Mouse (Mus musculus): ENCODE measurements around the gene Olfr143. TPM values are rescaled to one million over a fixed set of nuclear protein-coding genes. Genes with fewer than 3 reads are reported as not detected.

Olfr143 gene
- polyA plus RNA-seq (2012; rRNA removed; ENCODE audit: low replicate concordance): not detected in 2 replicates

DNA sequence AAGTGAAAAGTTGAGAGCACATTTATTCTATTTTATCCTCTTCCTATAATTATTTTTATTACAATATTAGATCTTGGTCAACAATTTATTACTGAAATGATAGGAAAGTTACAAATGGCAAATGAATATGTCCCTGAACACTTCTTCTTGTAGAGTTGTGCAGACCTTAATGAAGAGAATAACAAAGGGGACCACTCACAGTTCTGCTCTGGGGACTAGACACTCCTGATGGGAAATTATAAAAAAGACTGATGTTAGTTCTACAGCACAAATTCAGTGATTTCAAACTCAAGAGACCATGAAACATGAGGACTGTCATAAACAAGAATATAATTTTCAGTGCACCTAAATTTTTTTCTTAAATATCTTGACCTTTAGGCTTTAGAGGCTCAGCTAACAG, at the start of gene Olfr143:
Gene Olfr143, plus strand, starts transcription at position 301 of the 400 bp plus-strand sequence.

DNA sequence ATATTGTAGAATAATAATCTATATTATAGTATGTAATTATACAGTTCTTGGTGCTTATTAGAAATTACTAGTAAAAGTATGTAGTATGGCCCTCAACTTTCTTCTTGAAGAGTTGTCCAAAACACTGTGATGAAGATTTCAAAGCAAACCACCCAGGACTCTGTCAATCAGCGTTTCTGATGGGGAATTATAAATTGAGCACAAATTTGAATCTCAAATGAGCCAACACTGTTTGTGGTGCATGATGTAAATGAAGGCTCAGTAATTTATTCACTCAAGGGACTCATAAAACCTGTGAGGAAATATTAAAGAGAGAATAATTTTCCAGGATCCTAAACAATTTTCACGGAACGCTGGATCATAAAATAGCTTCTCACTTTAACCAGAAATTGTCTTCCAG, 44.5 kb upstream of the Olfr143 start, which contains the start of gene Olfr893:
Gene Olfr893, plus strand, starts transcription at position 301 of the 400 bp plus-strand sequence.

DNA sequence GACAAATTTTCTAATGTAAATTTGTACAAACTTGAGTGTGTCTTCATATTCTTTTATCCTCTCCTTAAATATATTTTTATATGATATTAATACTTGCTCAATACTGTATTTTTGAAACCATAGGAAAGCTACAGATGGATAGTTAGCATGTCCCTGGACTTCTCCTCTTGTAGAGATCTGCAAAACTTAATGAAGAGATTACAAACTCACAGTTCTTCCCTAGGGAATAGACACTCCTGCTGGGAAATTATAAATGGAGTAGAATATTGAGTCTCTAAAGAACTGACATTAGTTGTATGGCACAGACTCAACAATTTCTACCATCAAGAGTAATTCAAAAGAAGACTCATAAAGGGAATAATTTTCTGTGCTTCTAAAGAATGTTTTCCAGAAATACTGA, 34.8 kb upstream of the Olfr143 start, which contains the start of gene Olfr894:
Gene Olfr894, plus strand, starts transcription at position 301 of the 400 bp plus-strand sequence.

DNA sequence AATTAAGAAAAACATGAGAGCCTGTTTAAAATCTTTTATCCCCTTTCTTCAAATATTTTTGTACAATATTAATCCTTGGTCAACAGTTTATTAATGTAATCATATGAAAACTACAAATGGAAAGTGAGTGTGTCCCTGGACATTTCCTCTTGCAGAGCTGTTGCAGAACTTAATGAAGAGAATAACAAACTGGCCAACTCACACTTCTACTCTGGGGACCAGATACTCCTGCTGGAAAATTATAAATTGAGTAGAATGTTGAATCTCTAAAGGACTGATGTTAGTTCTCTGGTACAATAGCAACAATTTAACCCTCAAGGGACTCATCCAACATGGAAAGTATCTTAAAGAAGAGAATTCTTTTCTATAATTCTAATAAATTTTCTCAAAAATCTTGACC, 15.0 kb downstream of the Olfr143 start, which contains the start of gene Olfr895:
Gene Olfr895, plus strand, starts transcription at position 301 of the 400 bp plus-strand sequence.

DNA sequence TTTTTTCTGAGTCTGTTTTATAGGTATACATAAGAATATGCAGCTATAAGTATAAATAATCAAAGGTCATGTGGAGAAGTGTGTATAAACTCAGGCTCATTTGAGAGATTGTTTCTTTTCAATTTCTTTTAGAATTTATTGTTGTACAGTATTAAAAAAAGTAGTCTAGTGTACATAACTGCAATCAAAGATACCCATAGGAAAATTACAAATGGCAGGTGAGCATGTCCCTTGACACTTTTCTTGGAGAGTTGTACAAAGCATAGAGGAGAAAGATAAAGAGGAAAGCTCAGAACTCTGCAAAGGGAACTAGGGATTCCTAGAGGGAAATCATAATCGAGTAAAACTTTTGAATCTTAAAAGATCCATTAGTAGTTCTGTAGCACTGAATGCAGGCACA, 38.2 kb downstream of the Olfr143 start, which contains the start of gene Olfr896-ps1:
Gene Olfr896-ps1, plus strand, starts transcription at position 301 of the 400 bp plus-strand sequence.

Other genes with a start within 250 kb of the Olfr143 start
- gene Olfr883, start 227.0 kb upstream of the Olfr143 start, polyA plus RNA-seq (2012; rRNA removed; ENCODE audit: low replicate concordance): not detected in 2 replicates
- gene Olfr884, start 206.2 kb upstream of the Olfr143 start, polyA plus RNA-seq (2012; rRNA removed; ENCODE audit: low replicate concordance): not detected in 2 replicates
- gene Olfr885, start 191.5 kb upstream of the Olfr143 start, polyA plus RNA-seq (2012; rRNA removed; ENCODE audit: low replicate concordance): not detected in 2 replicates
- gene Olfr887, start 168.7 kb upstream of the Olfr143 start, polyA plus RNA-seq (2012; rRNA removed; ENCODE audit: low replicate concordance): not detected in 2 replicates
- not detected in 2 replicates for gene Olfr888, start 144.6 kb upstream of the Olfr143 start, polyA plus RNA-seq (2012; rRNA removed; ENCODE audit: low replicate concordance)
- gene Olfr889, start 137.6 kb upstream of the Olfr143 start, polyA plus RNA-seq (2012; rRNA removed; ENCODE audit: low replicate concordance): not detected in 2 replicates
- not detected in 2 replicates for gene Olfr890, start 110.3 kb upstream of the Olfr143 start, polyA plus RNA-seq (2012; rRNA removed; ENCODE audit: low replicate concordance)
- gene Olfr891, start 72.0 kb upstream of the Olfr143 start, polyA plus RNA-seq (2012; rRNA removed; ENCODE audit: low replicate concordance): not detected in 2 replicates
- not detected in 2 replicates for gene Olfr893, start 44.4 kb upstream of the Olfr143 start, polyA plus RNA-seq (2012; rRNA removed; ENCODE audit: low replicate concordance)
- gene Olfr894, start 34.7 kb upstream of the Olfr143 start, polyA plus RNA-seq (2012; rRNA removed; ENCODE audit: low replicate concordance): not detected in 2 replicates
- not detected in 2 replicates for gene Olfr895, start 15.1 kb downstream of the Olfr143 start, polyA plus RNA-seq (2012; rRNA removed; ENCODE audit: low replicate concordance)
- not detected in 2 replicates for gene Olfr896-ps1, start 38.3 kb downstream of the Olfr143 start, polyA plus RNA-seq (2012; rRNA removed; ENCODE audit: low replicate concordance)
- gene Olfr25, start 76.3 kb downstream of the Olfr143 start, polyA plus RNA-seq (2012; rRNA removed; ENCODE audit: low replicate concordance): not detected in 2 replicates
- gene Olfr898, start 95.6 kb downstream of the Olfr143 start, polyA plus RNA-seq (2012; rRNA removed; ENCODE audit: low replicate concordance): not detected in 2 replicates
- gene Olfr250, start 114.1 kb downstream of the Olfr143 start, polyA plus RNA-seq (2012; rRNA removed; ENCODE audit: low replicate concordance): not detected in 2 replicates
- not detected in 2 replicates for gene Olfr251, start 124.3 kb downstream of the Olfr143 start, polyA plus RNA-seq (2012; rRNA removed; ENCODE audit: low replicate concordance)
- not detected in 2 replicates for gene Olfr147, start 148.9 kb downstream of the Olfr143 start, polyA plus RNA-seq (2012; rRNA removed; ENCODE audit: low replicate concordance)
- not detected in 2 replicates for gene Olfr901, start 176.7 kb downstream of the Olfr143 start, polyA plus RNA-seq (2012; rRNA removed; ENCODE audit: low replicate concordance)
- gene Olfr902, start 194.9 kb downstream of the Olfr143 start, polyA plus RNA-seq (2012; rRNA removed; ENCODE audit: low replicate concordance): not detected in 2 replicates
- gene Olfr904, start 210.4 kb downstream of the Olfr143 start, polyA plus RNA-seq (2012; rRNA removed; ENCODE audit: low replicate concordance): not detected in 2 replicates
- not detected in 2 replicates for gene Olfr905, start 218.3 kb downstream of the Olfr143 start, polyA plus RNA-seq (2012; rRNA removed; ENCODE audit: low replicate concordance)
- gene Olfr906, start 234.3 kb downstream of the Olfr143 start, polyA plus RNA-seq (2012; rRNA removed; ENCODE audit: low replicate concordance): not detected in 2 replicates
- gene Olfr907, start 243.0 kb downstream of the Olfr143 start, polyA plus RNA-seq (2012; rRNA removed; ENCODE audit: low replicate concordance): not detected in 2 replicates